Mouse (Mus musculus) layer of hippocampus, postnatal 10 days (tissue): ENCODE results near the gene Rbm46. TPM values are rescaled to one million over a fixed set of nuclear protein-coding genes. Genes with fewer than 3 reads are reported as not detected.

ENCODE experiments used
- DNase-seq, 2 experiments: peaks; one replicate each; pipeline ENCODE4 v3.0.0; 2021; ENCODE audit warnings: low spot score in 2 of 2
- long read RNA-seq: library from polyadenylated mRNA; stranded (forward); transcript quantifications from one replicate; pipeline ENCODE4 v2.0.0, GENCODE M21; 2023
- total RNA-seq, 2 experiments: library from RNA; stranded (reverse); gene quantifications; 2 replicates each; pipeline ENCODE4 v1.2.3; 2021

The Rbm46 gene
- total RNA-seq = 1 to 10 TPM; 1.3 to 2.1 TPM
- long read RNA-seq, partial matches to known transcripts = 0 of 1 reads
- long read RNA-seq, other reads (novel, unspliced or antisense) = 1 of 1 reads

- peak; percentile 83 to 84 for DNase-seq
Observed at GRCm38 (mm10) chr3:82876372-82876739, at the start of gene Rbm46. TSS of gene Rbm46 (minus strand) at chr3:82876483.

- DNase-seq = no peak
Observed at GRCm38 (mm10) chr3:82915632-82916031, 39.3 kb upstream of the Rbm46 start.

GRCm38 (mm10) chr3:82908671-82909070 lies 32.4 kb upstream of the Rbm46 start:
- no peak for DNase-seq

GRCm38 (mm10) chr3:82904211-82904908 lies 28.1 kb upstream of the Rbm46 start:
- DNase-seq = peak; percentile 6 to 14

GRCm38 (mm10) chr3:82903613-82904205 lies 27.4 kb upstream of the Rbm46 start, which contains the start of gene Lrat:
TSS of gene Lrat (minus strand) at chr3:82903973.
- DNase-seq = no peak

GRCm38 (mm10) chr3:82902757-82903612 lies 26.7 kb upstream of the Rbm46 start:
- DNase-seq = no peak

GRCm38 (mm10) chr3:82888842-82889241 lies 12.6 kb upstream of the Rbm46 start:
- DNase-seq = no peak

- DNase-seq = peak; percentile 29 to 40
Observed at GRCm38 (mm10) chr3:82877258-82877657, 975 bp upstream of the Rbm46 start.

- no peak for DNase-seq
Observed at GRCm38 (mm10) chr3:82875671-82876371, 462 bp downstream of the Rbm46 start.

GRCm38 (mm10) chr3:82857414-82858077 lies 18.7 kb downstream of the Rbm46 start:
- DNase-seq = peak; percentile 60 to 62

- no peak for DNase-seq
Observed at GRCm38 (mm10) chr3:82825165-82825564, 51.1 kb downstream of the Rbm46 start.

- no peak for DNase-seq
Observed at GRCm38 (mm10) chr3:82811851-82812250, 64.4 kb downstream of the Rbm46 start.

- no peak for DNase-seq
Observed at GRCm38 (mm10) chr3:82810334-82811120, 65.8 kb downstream of the Rbm46 start.

GRCm38 (mm10) chr3:82809769-82810168 lies 66.5 kb downstream of the Rbm46 start:
- DNase-seq = no peak

GRCm38 (mm10) chr3:82808323-82808911 lies 67.9 kb downstream of the Rbm46 start:
- no peak for DNase-seq

- DNase-seq = no peak
Observed at GRCm38 (mm10) chr3:82805291-82805690, 71.0 kb downstream of the Rbm46 start.

- DNase-seq = no peak
Observed at GRCm38 (mm10) chr3:82800470-82800843, 75.8 kb downstream of the Rbm46 start.

- DNase-seq = no peak
Observed at GRCm38 (mm10) chr3:82799735-82800469, 76.4 kb downstream of the Rbm46 start.

GRCm38 (mm10) chr3:82793656-82794055 lies 82.6 kb downstream of the Rbm46 start:
- DNase-seq = no peak
